Mouse (Mus musculus): Measurements from ENCODE around the gene Obox5.
"Not testable (repeated sequence)": the region's sequence is repeated elsewhere in the genome, so short reads cannot be mapped to it uniquely, and the experiment has no call there.

The Obox5 gene

DNA sequence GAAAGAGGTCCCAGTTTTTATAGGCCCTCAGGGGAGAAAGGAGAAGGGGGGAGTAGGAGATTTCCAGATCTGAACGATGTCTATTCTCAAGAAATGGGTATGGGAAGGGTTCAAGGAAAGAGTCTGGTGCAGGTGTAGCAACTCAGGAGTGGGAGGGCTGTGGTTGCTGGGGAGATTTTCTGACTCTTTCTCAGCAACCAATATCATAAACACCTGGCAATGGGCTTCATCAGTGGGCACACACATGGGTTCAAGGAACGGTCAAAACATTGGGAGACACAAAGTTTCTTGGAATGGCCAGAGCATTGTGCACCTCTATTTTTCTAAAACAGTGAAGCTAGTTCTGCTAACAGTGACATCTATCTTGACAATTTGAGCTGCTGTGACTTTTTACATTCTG lies at the start of gene Obox5:
Gene Obox5, plus strand, starts transcription at position 301 of the 400 bp plus-strand sequence.
- DNase-seq (ENCODE audit: low spot score in 2 of 2), result not testable (repeated sequence)

DNA sequence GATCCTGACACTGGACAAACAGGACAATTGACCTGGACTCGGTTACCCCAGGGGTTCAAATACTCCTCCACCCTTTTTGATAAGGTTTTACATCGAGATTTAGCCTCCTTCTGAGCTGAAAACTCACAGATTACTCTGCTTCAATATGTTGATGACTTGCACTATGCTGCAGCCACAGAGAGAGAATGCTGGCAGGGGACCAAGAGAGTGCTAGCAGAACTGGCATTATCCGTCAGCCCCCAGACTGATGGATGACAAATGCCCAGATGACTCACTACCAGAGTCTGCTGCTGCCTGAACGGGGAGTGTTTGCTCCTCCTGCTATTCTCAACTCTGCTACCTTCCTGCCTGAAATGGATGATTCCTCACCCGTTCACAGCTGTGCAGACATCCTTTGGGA lies 635 bp upstream of the Obox5 start:
- not testable (repeated sequence) for DNase-seq (ENCODE audit: low spot score in 2 of 2)

Measured in urinary bladder, postnatal 4 days (tissue).